Mouse (Mus musculus) heart, postnatal 36 days (tissue): ENCODE measurements around the gene Prr23a3. TPM values are rescaled to one million over a fixed set of nuclear protein-coding genes. Genes with fewer than 3 reads are reported as not detected.

ENCODE experiments used
- DNase-seq, 2 experiments: peaks; one replicate each; pipeline ENCODE4 v3.0.0; 2021 to 2022
- intact Hi-C: fragments of 180-260 bp; cut with DNase I; formaldehyde crosslinking; loops from one replicate; pipeline ENCODE4 v1.15.1; 2025
- total RNA-seq, 2 experiments: library from RNA; stranded (reverse); gene quantifications; 2 replicates each; pipeline ENCODE4 v1.2.3; 2021

The Prr23a3 gene
- total RNA-seq, result not detected

- intact Hi-C loops, result no loop called here
These were observed at the start of gene Prr23a3 for GRCm38 (mm10) chr9:98864571-98864970. Gene Prr23a3, plus strand, starts transcription at chr9:98864767.

DNA sequence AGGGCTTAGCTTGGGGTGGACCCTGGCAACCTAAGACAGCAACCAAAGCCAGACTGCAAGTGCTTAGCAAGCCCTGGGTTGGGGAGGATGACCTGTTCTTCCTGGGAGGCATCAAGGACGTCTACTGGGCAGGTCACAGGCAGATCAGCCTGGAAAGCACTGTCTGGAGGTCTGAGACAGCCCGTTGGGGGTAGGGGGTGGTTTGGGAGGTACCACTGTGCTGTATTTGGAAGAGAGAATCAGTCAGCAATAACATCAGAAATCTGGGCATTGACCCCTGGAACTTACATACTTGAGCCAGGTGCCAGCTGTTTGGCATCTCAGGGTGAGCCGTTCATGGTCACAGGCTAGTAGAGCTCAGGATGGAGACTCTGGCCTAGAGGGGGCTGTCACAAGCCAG, 48.5 kb upstream of the Prr23a3 start:
- no peak for DNase-seq
- intact Hi-C loops, result no loop called here

More at GRCm38 (mm10) chr9:98864571-98864970, at the start of gene Prr23a3:
- no peak for DNase-seq

DNA sequence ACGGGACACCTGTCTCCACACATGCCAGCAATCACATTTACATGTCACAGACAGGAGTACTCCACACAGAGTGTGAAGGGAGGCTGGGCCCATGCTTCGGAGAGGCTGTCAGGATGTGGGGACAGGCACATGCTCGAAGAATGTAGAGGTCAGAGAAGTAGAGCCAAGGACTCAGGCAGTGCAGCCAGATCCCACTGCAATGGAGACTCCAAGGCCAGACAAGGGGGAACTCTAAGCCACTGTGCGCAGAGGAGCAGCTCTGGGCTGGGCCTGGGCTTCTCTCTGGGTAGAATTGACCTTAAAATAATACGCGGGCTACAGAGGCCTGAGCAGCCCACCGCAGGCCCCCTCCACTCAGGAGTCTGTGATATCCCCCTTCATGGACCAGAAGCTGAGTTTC, 47.0 kb upstream of the Prr23a3 start:
- DNase-seq, result no peak

DNA sequence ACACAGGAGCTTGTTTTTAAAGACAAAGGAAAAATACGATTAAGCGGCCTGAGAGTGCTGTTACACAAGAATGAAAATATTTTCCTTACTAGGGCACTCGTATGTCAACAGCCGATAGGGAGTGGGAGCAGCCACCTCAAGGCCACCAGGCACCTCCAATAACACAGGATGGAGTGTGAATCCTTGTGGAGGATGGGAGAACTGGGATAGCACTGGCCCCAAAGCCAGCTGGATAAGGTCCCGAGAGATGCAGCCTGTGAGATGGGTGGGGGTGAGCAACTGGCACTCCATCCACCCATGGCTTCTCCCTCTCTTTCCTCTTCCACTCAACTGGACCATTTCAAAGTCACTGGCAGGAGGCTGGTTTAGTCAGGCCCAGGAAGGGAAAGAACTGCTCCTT, 45.6 kb upstream of the Prr23a3 start:
- no peak for DNase-seq
- intact Hi-C loops, result no loop called here

More for the DNA sequence above, 47.0 kb upstream of the Prr23a3 start:
- intact Hi-C loops, result no loop called here

DNA sequence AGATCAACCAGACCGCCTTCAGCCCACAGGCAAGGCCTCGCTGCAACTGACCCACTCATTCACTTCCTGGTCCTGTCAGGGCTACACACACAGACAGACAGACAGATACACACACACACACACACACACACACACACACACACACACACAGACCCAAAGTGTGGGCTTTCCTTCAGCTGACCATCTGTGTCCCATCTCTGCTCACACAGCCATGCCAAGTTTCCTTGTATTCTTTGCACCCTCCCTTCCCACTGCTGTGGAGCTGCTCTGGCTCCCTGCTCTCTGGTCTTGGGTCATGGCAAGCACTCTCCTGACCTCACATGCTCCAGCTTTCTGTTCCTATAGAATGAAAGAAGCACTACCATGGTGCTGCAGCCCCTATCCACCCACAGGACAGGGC, 45.1 kb upstream of the Prr23a3 start:
- peak in 1 of 2 experiments; percentile 4 for DNase-seq
- intact Hi-C loops, result no loop called here

- intact Hi-C loops, result no loop called here
These were observed 44.1 kb upstream of the Prr23a3 start for GRCm38 (mm10) chr9:98820461-98820860.

DNA sequence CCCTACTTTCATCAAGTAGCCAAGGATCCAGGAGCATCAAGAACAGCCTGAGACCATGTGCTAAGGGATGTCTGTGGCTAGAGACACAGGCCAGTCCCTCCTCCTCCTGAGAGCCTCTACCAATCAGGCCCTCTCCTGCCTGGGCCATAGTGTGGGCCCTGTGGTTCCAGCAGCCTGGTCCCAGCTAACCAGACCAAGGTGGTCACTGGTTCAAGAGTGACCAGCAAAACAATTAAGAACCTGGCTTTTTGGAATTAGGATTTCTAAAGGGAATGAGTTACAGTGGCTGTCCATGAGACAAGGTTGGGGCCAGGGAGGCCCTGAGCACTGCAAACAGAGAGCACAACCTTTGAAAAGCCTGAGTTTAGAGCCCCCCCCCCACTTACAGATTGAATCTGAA, 43.5 kb upstream of the Prr23a3 start:
- no peak for DNase-seq
- intact Hi-C loops, result no loop called here

More at GRCm38 (mm10) chr9:98820461-98820860, 44.1 kb upstream of the Prr23a3 start:
- no peak for DNase-seq

- intact Hi-C loops, result no loop called here
- DNase-seq, result no peak
These were observed 40.8 kb upstream of the Prr23a3 start for GRCm38 (mm10) chr9:98823805-98824204.

DNA sequence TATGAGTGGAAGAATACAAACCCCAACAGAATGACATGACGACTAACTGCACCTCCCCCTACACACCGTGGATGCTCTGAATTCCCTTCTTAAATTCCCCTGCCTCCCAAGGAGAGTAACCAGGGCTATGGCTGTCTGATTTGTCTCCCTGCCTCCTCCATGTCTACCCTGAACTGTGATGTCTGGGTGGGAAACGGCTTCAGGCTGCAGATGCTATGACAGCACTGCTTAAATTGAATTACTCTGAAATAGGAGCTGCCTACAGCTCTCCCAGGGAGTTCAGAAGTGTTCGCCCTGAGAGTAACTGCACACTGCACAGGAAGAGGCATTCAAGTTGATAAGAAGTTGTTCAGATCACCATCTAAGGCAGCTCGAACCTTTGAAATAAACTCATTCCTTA, 35.1 kb upstream of the Prr23a3 start:
- DNase-seq, result no peak
- intact Hi-C loops, result no loop called here

DNA sequence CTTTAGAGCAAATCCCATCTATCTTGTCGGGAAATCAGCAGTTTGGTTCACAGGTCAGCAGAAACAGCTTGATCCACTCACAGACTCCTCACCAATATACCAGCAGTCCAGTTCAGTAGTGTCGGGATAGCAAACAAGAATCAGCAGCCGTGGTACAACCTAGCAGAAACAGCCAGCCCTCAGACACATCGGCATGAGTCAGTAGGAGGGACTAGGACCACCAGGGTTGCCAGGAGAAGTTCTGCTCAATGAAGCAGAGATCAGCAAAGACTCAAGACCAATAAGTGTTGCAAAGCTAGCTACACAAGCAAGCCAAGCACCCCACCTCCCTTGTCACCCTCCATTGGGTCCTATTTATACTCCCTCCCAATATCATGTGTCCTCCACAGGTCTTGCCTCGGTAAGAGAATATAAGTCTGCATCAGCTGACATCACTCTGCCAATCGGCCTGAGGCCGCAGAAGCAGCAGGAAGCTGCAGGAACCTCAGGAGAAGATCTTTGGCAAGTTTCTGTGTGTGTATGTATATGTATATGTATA, 27.0 kb upstream of the Prr23a3 start:
- intact Hi-C loops, result no loop called here
- DNase-seq, result no peak

- intact Hi-C loops, result no loop called here
- DNase-seq, result no peak
These were observed 22.4 kb upstream of the Prr23a3 start, which contains the start of gene Prr23a1 for GRCm38 (mm10) chr9:98842117-98842516. Gene Prr23a1, plus strand, starts transcription at chr9:98842503.

DNA sequence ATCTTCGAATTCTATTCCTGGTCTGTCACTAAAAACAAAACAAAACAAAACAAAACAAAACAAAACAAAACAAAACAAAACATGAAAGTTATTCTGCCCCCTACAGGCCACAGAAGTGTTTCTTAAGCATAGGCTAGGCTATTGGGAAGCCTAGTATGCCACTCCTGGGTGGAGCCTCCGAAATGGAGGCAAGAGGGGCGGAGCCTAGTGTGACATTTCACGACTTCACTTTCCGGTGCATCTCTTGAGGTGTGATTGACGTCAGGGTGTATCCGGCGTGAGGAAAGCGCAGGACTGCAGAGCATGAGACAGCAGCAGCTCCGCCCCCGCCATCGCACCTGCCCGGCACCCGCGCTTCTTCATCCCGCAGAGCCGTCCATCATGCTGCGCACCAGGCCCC, 8.4 kb upstream of the Prr23a3 start, which contains the start of gene Prr23a2:
Prr23a2 (plus strand) TSS at position 285 of the 400 bp plus-strand sequence.
- intact Hi-C loops, result no loop called here
- DNase-seq, result no peak

GRCm38 (mm10) chr9:98863463-98863862, 1.1 kb upstream of the Prr23a3 start:
- no peak for DNase-seq
- intact Hi-C loops, result no loop called here

DNA sequence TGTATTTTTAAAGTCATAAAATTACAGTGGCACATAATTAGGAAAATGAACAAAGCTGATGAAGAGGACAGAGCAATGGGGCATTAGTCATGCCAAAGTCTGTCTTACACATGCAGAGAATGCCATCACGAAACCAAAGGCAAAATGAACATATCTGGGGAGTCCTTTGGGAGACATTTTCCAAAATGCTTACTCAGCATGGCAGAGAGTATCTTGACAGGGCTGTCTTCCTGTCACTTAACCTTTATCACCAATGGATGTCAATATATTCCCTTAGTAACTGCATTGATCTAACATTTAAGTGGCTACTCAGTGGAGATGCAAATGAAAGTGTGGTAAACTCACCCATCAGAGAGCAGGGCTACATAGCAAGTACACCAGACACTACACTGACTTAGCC, 36.9 kb downstream of the Prr23a3 start:
- no peak for DNase-seq
- intact Hi-C loops, result no loop called here

- no peak for DNase-seq
- intact Hi-C loops, result no loop called here
These were observed 38.3 kb downstream of the Prr23a3 start, which contains the start of gene 7420426K07Rik for GRCm38 (mm10) chr9:98902819-98903218. Gene 7420426K07Rik, plus strand, starts transcription at chr9:98903119.

Other genes with a start within 250 kb of the Prr23a3 start
- not detected for gene Prr23a1, start 22.3 kb upstream of the Prr23a3 start, total RNA-seq
- not detected for gene Prr23a2, start 8.3 kb upstream of the Prr23a3 start, total RNA-seq
- not detected for gene 7420426K07Rik, start 38.4 kb downstream of the Prr23a3 start, total RNA-seq
- not detected for gene Foxl2, start 90.5 kb downstream of the Prr23a3 start, total RNA-seq
- gene Faim, start 121.6 kb downstream of the Prr23a3 start, total RNA-seq, result 1 to 10 TPM; 5.1 to 6.7 TPM
- gene Gm1123, start 170.9 kb downstream of the Prr23a3 start, total RNA-seq, result not detected